Mouse (Mus musculus) lung, postnatal 0 days (tissue): Measurements from ENCODE around the gene Gm15130. TPM values are rescaled to one million over a fixed set of nuclear protein-coding genes. Genes with fewer than 3 reads are reported as not detected.

ENCODE experiments used
- ATAC-seq: fragments of 200-750 bp; cut with Nextera tagmentation; 2 replicates; pipeline ENCODE4 v1.8.0; 2017; ENCODE audit warnings: moderate library complexity
- DNase-seq: peaks from one replicate; pipeline ENCODE4 v3.0.0-alpha.2; 2016; ENCODE audit warnings: low spot score
- H3K27ac ChIP-seq: fragments of 300-500 bp; sonication (generic); 2 replicates; pipeline ENCODE4 v1.5.1; 2014; ENCODE audit warnings: antibody characterized with exemption, mild to moderate bottlenecking, low read length, mixed read lengths
- H3K27me3 ChIP-seq: fragments of 300-500 bp; sonication (generic); replicated peaks from 2 replicates; pipeline ENCODE4 v1.6.1; 2014; ENCODE audit warnings: low read length, mixed read lengths; ENCODE audit not compliant: insufficient read depth
- H3K36me3 ChIP-seq: fragments of 300-500 bp; sonication (generic); 2 replicates; pipeline ENCODE4 v1.6.1; 2014; ENCODE audit warnings: low read length, mixed read lengths; ENCODE audit not compliant: insufficient read depth
- H3K4me1 ChIP-seq: fragments of 300-500 bp; sonication (generic); 2 replicates; pipeline ENCODE4 v1.6.1; 2014; ENCODE audit warnings: antibody characterized with exemption, low read depth, low read length, mixed read lengths; ENCODE audit not compliant: insufficient read depth
- H3K4me2 ChIP-seq: fragments of 300-500 bp; sonication (generic); replicated peaks from 2 replicates; pipeline ENCODE4 v1.6.1; 2014; ENCODE audit warnings: low read depth, mild to moderate bottlenecking, low read length, moderate library complexity, mixed read lengths
- H3K4me3 ChIP-seq: fragments of 300-500 bp; sonication (generic); 2 replicates; pipeline ENCODE4 v1.5.1; 2014; ENCODE audit warnings: low read depth, low read length
- H3K9ac ChIP-seq: fragments of 300-500 bp; sonication (generic); replicated peaks from 2 replicates; pipeline ENCODE4 v1.6.1; 2014; ENCODE audit warnings: low read depth, mild to moderate bottlenecking
- H3K9me3 ChIP-seq: fragments of 300-500 bp; sonication (generic); 2 replicates; pipeline ENCODE4 v1.6.1; 2016; ENCODE audit warnings: low read length, mixed read lengths
- CTCF ChIP-seq: IDR thresholded peaks from 2 replicates; pipeline ENCODE4 v1.5.1; 2016; ENCODE audit warnings: antibody characterized with exemption, mild to moderate bottlenecking
- EP300 ChIP-seq: IDR thresholded peaks from 2 replicates; pipeline ENCODE4 v1.6.1; 2016; ENCODE audit warnings: antibody characterized with exemption, mild to moderate bottlenecking, control low read depth
- WGBS: fragments of 180-500 bp; shearing (Covaris S2); extraction: QIAGEN DNeasy Blood & Tissue Kit; methylation state at CpG from one replicate; pipeline ENCODE4 v1.1.7; 2014; 5-methylcytosine and 5-hydroxymethylcytosine counted together
- polyA plus RNA-seq: library from polyadenylated mRNA; unstranded; fragments of >200 nt; fragmentation: Nextera tagmentation; extraction: Ambion mirVana; gene quantifications from 2 replicates; pipeline ENCODE4 v1.2.1, GENCODE M21; 2015

Gm15130 gene
- polyA plus RNA-seq, result not detected in 2 replicates

DNA sequence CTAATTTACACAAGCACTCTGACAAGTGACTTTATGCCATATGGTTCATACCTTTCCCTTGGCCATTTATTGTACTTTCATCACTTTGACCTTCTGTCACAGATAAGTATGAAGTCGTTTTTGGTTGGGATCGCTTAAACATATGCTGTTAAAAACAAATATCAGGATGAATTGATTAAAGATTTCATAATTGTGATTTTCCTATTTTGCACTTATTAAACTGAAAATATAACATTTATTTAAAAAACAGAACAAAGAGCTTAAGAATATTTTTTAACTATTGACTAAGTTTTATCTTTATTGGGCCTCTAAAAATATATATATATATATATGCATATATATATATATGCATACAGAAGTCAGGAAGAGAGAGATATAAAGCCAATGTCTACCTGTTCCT, at the start of gene Gm15130:
Gm15130 (minus strand) TSS at position 101 of the 400 bp plus-strand sequence.
- DNase-seq, result no peak
- Histone ChIP-seq H3K27me3 (no peaks in the 10 kb centered on the region), H3K4me3 (no peak within 1 kb of the TSS), H3K27ac (no peak within 1 kb of the TSS), H3K9me3 (no peaks in the 10 kb centered on the region), H3K36me3 (no peaks in the 10 kb centered on the region), H3K4me2 (no peak within 1 kb of the TSS), H3K9ac (no peak within 1 kb of the TSS), H3K4me1 (no peaks in the 10 kb centered on the region)
- no peak for ATAC-seq
- 55% methylated on average over 2 of the region's 2 CpGs for WGBS
- TF ChIP-seq CTCF (no peak), EP300 (no peak)

DNA sequence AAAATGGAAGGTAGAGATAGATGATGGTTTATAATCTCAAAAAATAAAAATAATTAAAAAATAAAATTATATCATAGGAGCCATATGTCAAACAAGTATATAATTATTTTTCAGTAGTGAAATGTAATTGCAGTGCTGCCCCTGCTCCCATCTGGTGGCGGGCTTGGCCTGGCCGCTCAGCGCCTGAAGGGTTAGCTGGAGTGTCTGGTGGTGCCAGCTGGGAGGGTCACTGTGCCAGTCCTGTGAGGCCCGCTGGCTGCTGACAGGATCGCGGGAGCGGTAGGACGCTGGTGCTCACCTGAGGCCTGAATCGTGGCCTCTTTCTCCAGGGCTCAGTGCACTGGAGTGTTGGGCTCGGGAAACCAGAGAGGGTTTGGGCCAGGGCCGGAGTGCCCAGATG, 29.3 kb upstream of the Gm15130 start:
- no peaks in the 10 kb centered on the region for H3K27me3 ChIP-seq
- DNase-seq (no peak), ATAC-seq (no peak)
- 89% methylated on average over 11 of the region's 11 CpGs for WGBS
- H3K9ac ChIP-seq, result no peak overlapping the region
- no peak for TF ChIP-seq EP300
- TF ChIP-seq CTCF, result no peak
- no peak overlapping the region for H3K4me2 ChIP-seq
- no peaks in the 10 kb centered on the region for H3K9me3 ChIP-seq
- H3K4me3 ChIP-seq, result no peak overlapping the region
- no peaks in the 10 kb centered on the region for H3K4me1 ChIP-seq
- no peak overlapping the region for H3K27ac ChIP-seq
- H3K36me3 ChIP-seq, result no peaks in the 10 kb centered on the region

DNA sequence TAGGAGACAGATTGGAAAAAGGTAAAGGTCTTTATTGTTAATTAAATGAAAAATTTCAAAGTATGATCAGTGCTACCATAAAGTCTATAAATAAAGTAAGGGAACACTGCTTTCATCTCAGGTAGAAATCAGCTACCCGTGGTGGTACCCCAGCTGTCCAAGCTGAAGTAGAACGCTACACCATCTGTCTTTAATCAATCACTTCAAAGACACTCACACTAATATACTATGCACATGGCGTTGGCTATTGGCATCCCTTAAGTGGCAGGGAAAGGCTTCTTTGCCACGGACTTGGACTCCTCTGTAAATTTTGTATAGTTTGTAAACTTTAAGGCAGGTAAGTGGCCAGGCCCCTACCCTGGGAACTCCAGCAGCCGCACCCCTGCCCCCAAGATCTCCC, 17.0 kb downstream of the Gm15130 start:
- no peak for TF ChIP-seq CTCF
- no peak for TF ChIP-seq EP300
- Histone ChIP-seq H3K9ac (no peak overlapping the region), H3K4me1 (no peaks in the 10 kb centered on the region), H3K27me3 (no peaks in the 10 kb centered on the region), H3K27ac (no peak overlapping the region), H3K4me3 (no peak overlapping the region), H3K4me2 (no peak overlapping the region), H3K9me3 (no peaks in the 10 kb centered on the region), H3K36me3 (no peaks in the 10 kb centered on the region)
- ATAC-seq (no peak), DNase-seq (no peak)
- 57% methylated on average over 5 of the region's 5 CpGs for WGBS

GRCm38 (mm10) chr2:111105882-111106281, 46.9 kb downstream of the Gm15130 start, which contains the start of gene Gm13941:
Gene Gm13941 (minus strand): TSS chr2:111105982.
- H3K27ac ChIP-seq, result no peak within 1 kb of the TSS
- H3K4me1 ChIP-seq, result no peaks in the 10 kb centered on the region
- TF ChIP-seq EP300, result no peak
- no peaks in the 10 kb centered on the region for H3K9me3 ChIP-seq
- no peak within 1 kb of the TSS for H3K4me2 ChIP-seq
- no peak within 1 kb of the TSS for H3K9ac ChIP-seq
- no peak within 1 kb of the TSS for H3K4me3 ChIP-seq
- DNase-seq (no peak), ATAC-seq (no peak)
- no peaks in the 10 kb centered on the region for H3K36me3 ChIP-seq
- H3K27me3 ChIP-seq, result no peaks in the 10 kb centered on the region

Other genes starting within 250 kb of the Gm15130 start
- 0.06 TPM in 1 of 2 replicates, not detected in the other for gene Ano3, start 202.0 kb downstream of the Gm15130 start, polyA plus RNA-seq
- gene Gm13941, start 47.0 kb downstream of the Gm15130 start, polyA plus RNA-seq, result not detected in 2 replicates
- not detected in 2 replicates for gene 4930430A15Rik, start 76.7 kb upstream of the Gm15130 start, polyA plus RNA-seq
- gene Olfr1275, start 82.3 kb upstream of the Gm15130 start, polyA plus RNA-seq, result not detected in 2 replicates
- gene Olfr1276, start 101.6 kb upstream of the Gm15130 start, polyA plus RNA-seq, result not detected in 2 replicates
- gene Olfr1277, start 121.2 kb upstream of the Gm15130 start, polyA plus RNA-seq, result not detected in 2 replicates
- gene Olfr1278, start 137.2 kb upstream of the Gm15130 start, polyA plus RNA-seq, result not detected in 2 replicates
- gene Olfr1279, start 147.7 kb upstream of the Gm15130 start, polyA plus RNA-seq, result not detected in 2 replicates
- gene Olfr1280, start 161.1 kb upstream of the Gm15130 start, polyA plus RNA-seq, result not detected in 2 replicates
- gene Olfr1281, start 173.6 kb upstream of the Gm15130 start, polyA plus RNA-seq, result not detected in 2 replicates
- gene Olfr1282, start 183.1 kb upstream of the Gm15130 start, polyA plus RNA-seq, result not detected in 2 replicates
- not detected in 2 replicates for gene Olfr1283, start 213.9 kb upstream of the Gm15130 start, polyA plus RNA-seq
- not detected in 2 replicates for gene Olfr1284, start 222.6 kb upstream of the Gm15130 start, polyA plus RNA-seq